Mouse (Mus musculus) spleen, adult 2 months (tissue): ENCODE measurements around the gene Mrpl52. TPM values are rescaled to one million over a fixed set of nuclear protein-coding genes. Genes with fewer than 3 reads are reported as not detected.

Experiments used
- DNase-seq, 2 experiments: peaks; one replicate each; pipeline versions ENCODE4 v3.0.0 to v3.0.0-alpha.2; 2012 to 2021; ENCODE audit warnings: low spot score in 2 of 2, low read depth in 1 of 2
- H3K27ac ChIP-seq: fragments of 200-500 bp; 2 replicates; pipeline ENCODE4 v1.5.1; 2012; ENCODE audit warnings: low read length, inconsistent platforms; ENCODE audit not compliant: insufficient read depth
- H3K27me3 ChIP-seq: fragments of 200-500 bp; 2 replicates; pipeline ENCODE4 v1.6.1; 2012; ENCODE audit warnings: mild to moderate bottlenecking, moderate library complexity, low read length, inconsistent platforms; ENCODE audit not compliant: control insufficient read depth, insufficient read depth
- H3K36me3 ChIP-seq: fragments of 200-500 bp; 2 replicates; pipeline ENCODE4 v1.6.1; 2012; ENCODE audit warnings: mild to moderate bottlenecking, low read length, inconsistent platforms; ENCODE audit not compliant: control insufficient read depth, insufficient read depth
- H3K4me1 ChIP-seq: fragments of 200-500 bp; 2 replicates; pipeline ENCODE4 v1.6.1; 2011; ENCODE audit warnings: inconsistent platforms; ENCODE audit not compliant: control insufficient read depth, insufficient read depth, insufficient read length
- H3K4me3 ChIP-seq: fragments of 200-500 bp; 2 replicates; pipeline ENCODE4 v1.5.1; 2011; ENCODE audit warnings: mild to moderate bottlenecking, inconsistent platforms; ENCODE audit not compliant: insufficient read depth, insufficient read length; ENCODE audit errors: extremely low read depth
- CTCF ChIP-seq: fragments of 200-500 bp; IDR thresholded peaks from 2 replicates; pipeline ENCODE4 v1.5.1; 2011; ENCODE audit warnings: mild to moderate bottlenecking, inconsistent platforms; ENCODE audit not compliant: insufficient read depth, insufficient read length, insufficient replicate concordance; ENCODE audit errors: extremely low read depth
- POLR2A ChIP-seq: fragments of 200-500 bp; IDR thresholded peaks from 2 replicates; pipeline ENCODE4 v1.6.1; 2011; ENCODE audit warnings: low read depth, low read length, inconsistent platforms
- WGBS: fragments of 180-500 bp; shearing (Covaris S2); methylation state at CpG from one replicate; pipeline ENCODE4 v1.1.7; 2018; 5-methylcytosine and 5-hydroxymethylcytosine counted together
- polyA plus RNA-seq: library from polyadenylated mRNA; depleted of rRNA; stranded (reverse); fragments of >200 nt; gene quantifications from 2 replicates; pipeline ENCODE4 v1.2.3, GENCODE M21; 2012; rRNA removed

Mrpl52 gene
- polyA plus RNA-seq, 1 experiment, result 393 TPM

DNA sequence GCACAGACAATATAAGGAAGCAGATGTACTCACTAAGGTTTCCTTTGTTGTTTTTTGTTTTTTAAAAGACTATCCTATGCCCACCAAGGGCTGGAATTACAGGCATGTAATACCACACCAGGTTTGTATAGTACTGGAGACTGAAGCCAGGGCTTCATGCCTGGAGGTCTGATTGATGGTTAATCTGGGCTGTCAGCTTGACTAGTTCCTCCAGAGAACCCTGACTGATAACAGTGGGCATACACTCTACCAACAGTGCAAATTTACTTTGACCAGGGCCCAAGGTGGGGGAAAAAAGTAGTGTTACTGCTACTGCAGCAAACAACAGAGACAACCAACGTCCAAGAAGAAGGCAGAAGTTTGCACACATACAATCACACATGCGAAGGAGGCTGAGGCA is 44.8 kb downstream of the Mrpl52 start:
- DNase-seq, result no peak
- Histone ChIP-seq H3K27me3 (no peaks in the 10 kb centered on the region), H3K36me3 (peaks cover 37% of the 10 kb centered on the region), H3K4me3 (no peak overlapping the region), H3K4me1 (peaks cover 1% of the 10 kb centered on the region; the same call in 1 of the 2 replicates), H3K27ac (no peak overlapping the region)
- TF ChIP-seq POLR2A (no peak), CTCF (no peak)
- WGBS, result 93% methylated on average over 2 of the region's 2 CpGs

- DNase-seq, result no peak
- H3K36me3 ChIP-seq, result peaks cover 27% of the 10 kb centered on the region
- TF ChIP-seq POLR2A, result no peak
- no peak for TF ChIP-seq CTCF
- H3K4me3 ChIP-seq, result no peak overlapping the region
- peaks cover 9% of the 10 kb centered on the region; the same call in 1 of the 2 replicates for H3K4me1 ChIP-seq
- WGBS, result 84% methylated on average over 5 of the region's 5 CpGs
- H3K27me3 ChIP-seq, result no peaks in the 10 kb centered on the region
- H3K27ac ChIP-seq, result no peak overlapping the region
Observed at GRCm38 (mm10) chr14:54472671-54473070, 46.0 kb downstream of the Mrpl52 start.

DNA sequence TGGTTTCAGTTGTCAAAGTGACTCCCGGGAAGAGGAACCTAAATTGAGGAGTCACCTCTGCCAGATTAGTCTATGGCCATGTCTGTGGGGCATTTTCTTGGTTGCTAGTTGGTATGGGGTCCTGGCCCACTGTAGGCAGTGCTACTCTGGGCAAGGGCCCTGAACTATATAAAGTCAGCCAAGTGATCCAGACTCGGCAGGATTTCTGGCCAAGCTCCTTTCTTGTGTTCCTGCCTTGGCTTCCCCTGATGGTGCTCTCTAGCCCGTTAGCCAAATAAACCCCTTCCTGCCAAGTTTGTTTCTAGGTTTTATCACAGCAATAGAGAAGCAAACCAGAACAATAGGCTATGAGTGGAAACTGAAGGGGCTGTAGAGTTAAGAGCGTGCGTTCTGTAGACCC is 48.0 kb downstream of the Mrpl52 start:
- H3K27me3 ChIP-seq, result no peaks in the 10 kb centered on the region

DNA sequence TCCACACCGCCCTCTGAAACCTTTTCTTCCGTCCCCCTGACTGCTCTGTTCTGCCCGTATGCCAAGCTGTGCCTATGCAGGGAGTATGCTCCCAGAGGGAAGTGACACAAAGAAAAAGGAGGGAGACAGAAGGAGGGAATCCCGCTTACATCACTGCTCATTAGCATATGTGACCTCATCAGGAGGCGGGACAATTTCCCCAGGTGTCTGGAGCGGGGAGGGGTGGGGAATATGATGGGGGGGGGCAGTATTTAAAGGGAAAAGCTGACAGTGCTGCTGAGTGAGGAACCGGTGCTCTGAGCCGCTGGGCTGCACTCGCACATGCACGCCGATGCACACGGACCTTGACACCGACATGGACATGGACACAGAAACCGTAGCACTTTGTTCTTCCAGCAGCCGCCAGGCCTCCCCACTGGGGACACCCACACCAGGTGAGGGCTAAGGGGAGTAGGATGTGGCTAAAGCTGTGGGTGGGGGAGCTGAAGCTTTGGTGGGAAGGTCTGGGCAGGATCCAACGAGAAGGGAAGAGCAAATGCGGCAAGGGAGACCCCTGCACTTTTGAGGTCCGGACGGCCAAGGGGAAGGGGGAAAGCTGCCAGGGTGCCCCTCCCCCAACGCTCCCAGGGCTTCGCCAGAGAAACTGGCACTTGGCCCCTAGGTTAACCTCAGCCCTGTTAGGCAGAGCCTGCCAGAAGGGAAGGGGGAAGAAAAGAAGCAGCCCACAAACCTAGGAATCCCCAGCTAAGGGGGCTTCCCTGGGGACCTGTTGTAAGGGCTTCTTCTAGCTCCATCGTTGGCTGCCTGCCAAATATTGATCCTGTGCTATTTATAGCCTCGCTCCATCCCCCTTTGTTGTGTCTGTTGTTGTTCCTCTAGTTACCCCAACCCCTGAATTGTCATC is 49.5 kb downstream of the Mrpl52 start, which contains the start of gene Rem2:
Rem2 (plus strand) TSS at position 160 of the 904 bp plus-strand sequence.
- no peak for DNase-seq
- WGBS, result 22% methylated on average over 23 of the region's 23 CpGs
- H3K27ac ChIP-seq, result no peak within 1 kb of the TSS
- no peak within 1 kb of the TSS for H3K4me3 ChIP-seq
- TF ChIP-seq POLR2A, result no peak
- TF ChIP-seq CTCF, result no peak
- H3K4me1 ChIP-seq, result peaks cover 28% of the 10 kb centered on the region
- no peaks in the 10 kb centered on the region for H3K27me3 ChIP-seq
- no peaks in the 10 kb centered on the region for H3K36me3 ChIP-seq

More for the DNA sequence above, 48.0 kb downstream of the Mrpl52 start:
- 84% methylated on average over 5 of the region's 5 CpGs for WGBS
- Histone ChIP-seq H3K36me3 (peaks cover 9% of the 10 kb centered on the region), H3K4me3 (no peak overlapping the region), H3K27ac (no peak overlapping the region), H3K4me1 (peaks cover 21% of the 10 kb centered on the region)
- no peak for TF ChIP-seq POLR2A
- no peak for TF ChIP-seq CTCF
- no peak for DNase-seq

GRCm38 (mm10) chr14:54477172-54477909 is 50.6 kb downstream of the Mrpl52 start:
- no peak for DNase-seq
- 49% methylated on average over 15 of the region's 15 CpGs for WGBS
- Histone ChIP-seq H3K36me3 (no peaks in the 10 kb centered on the region), H3K4me1 (peaks cover 34% of the 10 kb centered on the region), H3K27ac (no peak overlapping the region), H3K27me3 (no peaks in the 10 kb centered on the region), H3K4me3 (no peak overlapping the region)
- no peak for TF ChIP-seq POLR2A
- TF ChIP-seq CTCF, result no peak

Other genes starting within 250 kb of the Mrpl52 start
- 309 and 372 TPM in 2 replicates for gene Dad1, start 172.8 kb upstream of the Mrpl52 start, polyA plus RNA-seq
- 17.9 and 23.4 TPM in 2 replicates for gene Abhd4, start 172.7 kb upstream of the Mrpl52 start, polyA plus RNA-seq
- gene Olfr49, start 142.0 kb upstream of the Mrpl52 start, polyA plus RNA-seq, result not detected in 2 replicates
- 92.7 and 117 TPM in 2 replicates for gene Oxa1l, start 66.1 kb upstream of the Mrpl52 start, polyA plus RNA-seq
- gene Slc7a7, start 9.1 kb upstream of the Mrpl52 start, polyA plus RNA-seq, result 24.6 and 31.2 TPM in 2 replicates
- gene Mmp14, start 4.7 kb downstream of the Mrpl52 start, polyA plus RNA-seq, result 42.0 and 63.2 TPM in 2 replicates
- 154 and 206 TPM in 2 replicates for gene Lrp10, start 37.2 kb downstream of the Mrpl52 start, polyA plus RNA-seq
- gene Rem2, start 49.2 kb downstream of the Mrpl52 start, polyA plus RNA-seq, result 0.22 and 0.40 TPM in 2 replicates
- gene Prmt5, start 90.6 kb downstream of the Mrpl52 start, polyA plus RNA-seq, result 18.2 and 26.6 TPM in 2 replicates
- 12.8 and 15.1 TPM in 2 replicates for gene Haus4, start 127.7 kb downstream of the Mrpl52 start, polyA plus RNA-seq
- gene Ajuba, start 150.6 kb downstream of the Mrpl52 start, polyA plus RNA-seq, result 3.0 and 3.9 TPM in 2 replicates
- gene 4931414P19Rik, start 179.1 kb downstream of the Mrpl52 start, polyA plus RNA-seq, result 4.2 and 6.0 TPM in 2 replicates
- 82.5 and 102 TPM in 2 replicates for gene Psmb5, start 191.1 kb downstream of the Mrpl52 start, polyA plus RNA-seq
- gene Psmb11, start 194.5 kb downstream of the Mrpl52 start, polyA plus RNA-seq, result not detected in 2 replicates
- not detected in 2 replicates for gene Gm17606, start 214.0 kb downstream of the Mrpl52 start, polyA plus RNA-seq
- 7.3 and 10.8 TPM in 2 replicates for gene Cdh24, start 214.5 kb downstream of the Mrpl52 start, polyA plus RNA-seq